Mouse (Mus musculus): ENCODE data around the gene Sptbn4. TPM values are rescaled to one million over a fixed set of nuclear protein-coding genes. Genes with fewer than 3 reads are reported as not detected.

Sptbn4 gene
- polyA plus RNA-seq, 1 experiment from 2014 or later, result 0.45 TPM

GRCm38 (mm10) chr7:27486102-27486769 is 38.8 kb upstream of the Sptbn4 start:
- H3K27ac ChIP-seq, result peak overlapping the region; percentile 99
- H3K9ac ChIP-seq, result peak overlapping the region; percentile 37
- H3K4me1 ChIP-seq, result peaks cover 28% of the 10 kb centered on the region
- H3K4me3 ChIP-seq (replicated peaks), result peak overlapping the region; percentile 79
- H3K27me3 ChIP-seq (replicated peaks), result no peaks in the 10 kb centered on the region
- WGBS, result 2% methylated on average over 13 of the region's 13 CpGs
- peaks cover 9% of the 10 kb centered on the region; the same call in 1 of the 2 replicates for H3K36me3 ChIP-seq
- no peak for ATAC-seq (ENCODE audit: insufficient read depth, low FRiP score, low read depth)
- peak overlapping the region; percentile 79 for H3K4me2 ChIP-seq
- H3K9me3 ChIP-seq, result no peaks in the 10 kb centered on the region

DNA sequence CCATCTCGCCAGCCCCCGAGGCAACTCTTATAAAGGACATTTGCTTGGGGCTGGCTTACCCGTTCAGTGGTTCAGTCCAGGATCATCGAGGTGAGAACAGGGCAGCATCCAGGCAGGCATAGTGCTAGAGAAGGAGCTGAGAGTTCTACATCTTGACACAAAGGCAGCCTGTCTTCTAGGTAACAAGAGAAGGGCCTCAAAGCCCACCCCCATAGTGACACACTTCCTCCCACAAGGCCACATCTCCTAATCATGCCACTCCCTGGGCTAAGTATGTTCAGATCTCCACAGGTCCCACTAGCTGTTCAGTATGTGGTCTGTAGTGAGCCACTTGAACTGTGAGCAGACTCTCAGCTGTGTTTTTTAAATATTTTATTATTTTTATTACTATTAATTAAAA is 36.4 kb upstream of the Sptbn4 start:
- no peaks in the 10 kb centered on the region for H3K9me3 ChIP-seq
- no peaks in the 10 kb centered on the region for H3K36me3 ChIP-seq
- no peak overlapping the region for H3K4me3 ChIP-seq (replicated peaks)
- 88% methylated on average over 4 of the region's 4 CpGs for WGBS
- H3K27me3 ChIP-seq (replicated peaks), result no peaks in the 10 kb centered on the region
- no peak for ATAC-seq (ENCODE audit: insufficient read depth, low FRiP score, low read depth)
- H3K27ac ChIP-seq, result no peak overlapping the region
- no peak overlapping the region for H3K4me2 ChIP-seq
- peaks cover 9% of the 10 kb centered on the region for H3K4me1 ChIP-seq
- no peak overlapping the region for H3K9ac ChIP-seq

GRCm38 (mm10) chr7:27481627-27481969 is 34.1 kb upstream of the Sptbn4 start:
- Histone ChIP-seq H3K36me3 (peaks cover 8% of the 10 kb centered on the region), H3K4me2 (peak overlapping the region; percentile 58), H3K9ac (peak overlapping the region; percentile 17; the same call in 1 of the 2 replicates), H3K4me1 (peaks cover 7% of the 10 kb centered on the region), H3K27ac (peak overlapping the region; percentile 77), H3K9me3 (no peaks in the 10 kb centered on the region), H3K27me3 (replicated peaks) (no peaks in the 10 kb centered on the region), H3K4me3 (replicated peaks) (peak overlapping the region; percentile 35)
- WGBS, result 0% methylated on average over 7 of the region's 12 CpGs
- peak; percentile 96 for ATAC-seq (ENCODE audit: insufficient read depth, low FRiP score, low read depth)

DNA sequence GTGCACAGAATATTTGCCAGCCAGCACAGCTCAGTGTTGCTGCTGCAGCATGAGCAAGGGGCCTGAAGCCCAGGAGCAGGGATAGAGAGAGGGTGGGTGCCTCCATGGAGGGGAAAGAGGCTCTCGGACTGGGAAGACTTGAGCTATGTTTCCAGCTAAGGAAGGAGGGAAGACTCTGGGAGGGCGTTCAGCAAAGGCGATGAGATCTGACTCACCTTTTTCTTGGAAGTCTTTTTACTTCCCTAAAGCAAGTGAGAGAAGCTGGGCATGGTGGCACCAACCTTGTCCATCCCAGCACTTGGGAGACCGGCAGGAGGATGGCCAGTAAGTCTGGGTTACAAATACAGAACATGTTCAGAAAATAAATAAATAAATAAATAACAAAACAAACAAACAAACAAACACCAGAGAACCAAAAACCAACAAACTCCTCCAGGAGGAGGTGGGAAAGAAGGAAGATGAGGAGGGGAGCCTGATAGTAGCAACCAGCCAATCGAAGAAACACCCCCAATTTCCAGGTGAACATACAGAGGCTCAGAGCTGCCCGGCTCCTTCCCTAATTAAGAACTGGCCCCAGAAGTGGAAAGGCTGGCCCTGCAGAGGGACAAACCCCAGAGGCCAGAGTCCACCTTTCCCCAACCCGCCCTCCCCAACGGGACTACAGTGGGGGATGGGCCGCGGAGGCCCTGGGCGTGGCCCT is 33.6 kb upstream of the Sptbn4 start:
- Histone ChIP-seq H3K9ac (peak overlapping the region; percentile 17; the same call in 1 of the 2 replicates), H3K4me3 (replicated peaks) (peak overlapping the region; percentile 35), H3K4me1 (peaks cover 12% of the 10 kb centered on the region), H3K36me3 (peaks cover 12% of the 10 kb centered on the region), H3K4me2 (peak overlapping the region; percentile 58), H3K27ac (peak overlapping the region; percentile 77), H3K9me3 (no peaks in the 10 kb centered on the region), H3K27me3 (replicated peaks) (no peaks in the 10 kb centered on the region)
- WGBS, result 11% methylated on average over 11 of the region's 11 CpGs
- ATAC-seq (ENCODE audit: insufficient read depth, low FRiP score, low read depth), result no peak

- H3K9ac ChIP-seq, result no peak overlapping the region
- no peak for ATAC-seq (ENCODE audit: insufficient read depth, low FRiP score, low read depth)
- no peaks in the 10 kb centered on the region for H3K9me3 ChIP-seq
- H3K36me3 ChIP-seq, result peaks cover 12% of the 10 kb centered on the region
- peaks cover 17% of the 10 kb centered on the region for H3K4me1 ChIP-seq
- H3K4me3 ChIP-seq (replicated peaks), result peak overlapping the region; percentile 35
- H3K27me3 ChIP-seq (replicated peaks), result no peaks in the 10 kb centered on the region
- H3K27ac ChIP-seq, result peak overlapping the region; percentile 77
- 62% methylated on average over 3 of the region's 3 CpGs for WGBS
- peak overlapping the region; percentile 58 for H3K4me2 ChIP-seq
These were observed 33.0 kb upstream of the Sptbn4 start for GRCm38 (mm10) chr7:27480506-27480905.

DNA sequence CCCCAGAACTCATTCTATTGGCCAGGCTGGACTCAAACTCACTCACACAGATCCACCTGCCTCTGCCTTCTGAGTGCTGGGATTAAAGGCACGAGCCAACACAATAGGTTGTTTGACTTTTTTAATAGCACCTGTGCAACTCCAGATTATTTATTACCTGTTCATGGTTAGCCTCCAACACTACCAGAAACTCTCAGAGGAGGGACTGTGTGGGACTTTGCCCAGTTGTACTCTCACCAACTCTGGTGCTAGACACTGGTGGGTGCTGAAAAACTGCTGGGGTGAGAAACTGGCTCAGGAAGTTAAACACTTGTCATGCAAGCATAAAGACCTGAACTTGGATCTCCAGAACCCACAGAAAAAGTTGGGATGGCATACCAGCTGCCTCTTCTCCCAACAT is 32.3 kb upstream of the Sptbn4 start:
- Histone ChIP-seq H3K4me2 (peak overlapping the region; percentile 9; the same call in 1 of the 2 replicates), H3K4me3 (replicated peaks) (no peak overlapping the region), H3K36me3 (peaks cover 12% of the 10 kb centered on the region), H3K27ac (peak overlapping the region; percentile 77), H3K27me3 (replicated peaks) (no peaks in the 10 kb centered on the region), H3K9me3 (no peaks in the 10 kb centered on the region), H3K4me1 (peaks cover 19% of the 10 kb centered on the region), H3K9ac (no peak overlapping the region)
- 56% methylated on average over 1 of the region's 1 CpGs for WGBS
- ATAC-seq (ENCODE audit: insufficient read depth, low FRiP score, low read depth), result no peak

DNA sequence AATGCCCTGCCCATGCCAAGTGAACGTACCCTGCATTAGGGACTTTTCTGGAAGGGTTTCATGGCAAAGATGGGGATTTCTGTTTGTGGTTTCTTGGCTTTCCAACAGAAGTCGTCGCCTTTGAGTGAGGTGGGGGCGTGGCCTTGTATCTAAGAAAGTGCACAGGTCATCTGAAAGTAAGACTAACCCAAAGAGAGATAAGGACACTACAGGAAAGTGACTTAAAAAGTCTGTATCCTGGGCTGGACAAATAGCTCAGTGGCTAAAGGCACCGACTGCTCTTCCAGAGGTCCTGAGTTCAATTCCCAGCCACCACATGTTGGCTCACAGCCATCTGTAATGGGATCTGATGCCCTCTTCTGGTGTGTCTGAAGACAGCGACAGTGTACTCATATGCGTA is 31.1 kb upstream of the Sptbn4 start:
- Histone ChIP-seq H3K4me2 (no peak overlapping the region), H3K4me3 (replicated peaks) (no peak overlapping the region), H3K9me3 (no peaks in the 10 kb centered on the region), H3K36me3 (peaks cover 12% of the 10 kb centered on the region), H3K4me1 (peaks cover 19% of the 10 kb centered on the region), H3K27ac (peak overlapping the region; percentile 23; the same call in 1 of the 2 replicates), H3K9ac (no peak overlapping the region), H3K27me3 (replicated peaks) (no peaks in the 10 kb centered on the region)
- 69% methylated on average over 7 of the region's 7 CpGs for WGBS
- ATAC-seq (ENCODE audit: insufficient read depth, low FRiP score, low read depth), result no peak

DNA sequence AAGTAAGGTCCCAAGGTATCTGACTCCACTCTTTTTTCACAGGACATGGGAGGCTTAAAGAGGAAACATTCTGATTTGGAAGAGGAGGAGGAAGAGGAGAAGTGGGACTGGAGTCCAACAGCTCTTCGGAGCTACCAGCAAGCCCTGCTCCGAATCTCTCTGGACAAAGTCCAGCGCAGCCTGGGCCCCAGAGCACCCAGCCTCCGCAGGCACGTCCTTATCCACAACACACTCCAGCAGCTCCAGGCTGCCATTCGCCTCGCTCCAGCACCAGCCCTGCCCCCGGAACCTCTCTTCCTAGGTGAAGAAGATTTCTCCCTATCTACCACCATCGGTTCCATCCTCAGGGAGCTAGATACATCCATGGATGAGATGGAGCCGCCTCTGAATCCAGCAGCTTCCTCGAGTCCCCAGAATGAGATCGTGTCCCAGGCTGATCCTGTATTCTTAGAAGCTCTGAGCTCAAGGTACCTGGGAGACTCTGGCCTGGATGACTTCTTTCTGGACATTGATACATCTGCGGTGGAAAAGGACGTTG is 28.7 kb upstream of the Sptbn4 start:
- no peak overlapping the region for H3K4me3 ChIP-seq (replicated peaks)
- peaks cover 12% of the 10 kb centered on the region for H3K36me3 ChIP-seq
- no peak overlapping the region for H3K27ac ChIP-seq
- H3K9me3 ChIP-seq, result no peaks in the 10 kb centered on the region
- WGBS, result 87% methylated on average over 14 of the region's 14 CpGs
- H3K27me3 ChIP-seq (replicated peaks), result no peaks in the 10 kb centered on the region
- no peak overlapping the region for H3K9ac ChIP-seq
- peak overlapping the region; percentile 2; the same call in 1 of the 2 replicates for H3K4me2 ChIP-seq
- no peak for ATAC-seq (ENCODE audit: insufficient read depth, low FRiP score, low read depth)
- H3K4me1 ChIP-seq, result peaks cover 17% of the 10 kb centered on the region

GRCm38 (mm10) chr7:27475596-27475995 is 28.1 kb upstream of the Sptbn4 start:
- ATAC-seq (ENCODE audit: insufficient read depth, low FRiP score, low read depth), result no peak
- H3K27ac ChIP-seq, result no peak overlapping the region
- no peaks in the 10 kb centered on the region for H3K9me3 ChIP-seq
- 95% methylated on average over 2 of the region's 2 CpGs for WGBS
- peaks cover 12% of the 10 kb centered on the region for H3K36me3 ChIP-seq
- peak overlapping the region; percentile 51; the same call in 1 of the 2 replicates for H3K4me2 ChIP-seq
- H3K27me3 ChIP-seq (replicated peaks), result no peaks in the 10 kb centered on the region
- H3K9ac ChIP-seq, result no peak overlapping the region
- no peak overlapping the region for H3K4me3 ChIP-seq (replicated peaks)
- peaks cover 17% of the 10 kb centered on the region for H3K4me1 ChIP-seq

DNA sequence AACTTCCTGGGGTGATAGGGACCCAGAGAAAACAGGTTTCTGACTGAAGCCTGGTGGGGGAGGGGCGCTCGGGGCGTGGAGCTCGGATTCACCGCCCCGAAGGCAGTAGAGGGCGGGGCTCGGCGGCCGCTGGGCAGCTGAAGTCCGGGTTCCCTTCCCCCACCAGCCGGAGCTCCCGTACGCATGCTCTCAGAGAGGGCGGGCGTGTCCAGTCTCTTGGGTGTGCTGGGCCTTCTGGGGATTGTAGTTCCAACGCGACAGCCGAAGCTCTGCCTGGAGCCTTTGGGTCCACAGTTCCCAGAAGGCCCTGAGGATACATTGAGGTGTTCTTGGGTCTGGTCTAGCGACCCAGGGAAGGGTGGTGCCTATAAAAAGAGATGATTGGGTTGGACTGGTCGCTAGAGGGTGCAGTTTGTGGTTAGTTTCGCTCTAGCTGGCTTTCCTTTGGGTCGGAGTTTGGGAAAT is 27.0 kb upstream of the Sptbn4 start:
- no peaks in the 10 kb centered on the region for H3K27me3 ChIP-seq (replicated peaks)
- peak overlapping the region; percentile 88 for H3K4me3 ChIP-seq (replicated peaks)
- peaks cover 17% of the 10 kb centered on the region for H3K4me1 ChIP-seq
- peak; percentile 94 for ATAC-seq (ENCODE audit: insufficient read depth, low FRiP score, low read depth)
- H3K4me2 ChIP-seq, result peak overlapping the region; percentile 60
- under 1% methylated on average over 23 of the region's 23 CpGs for WGBS
- H3K9me3 ChIP-seq, result no peaks in the 10 kb centered on the region
- H3K36me3 ChIP-seq, result peaks cover 12% of the 10 kb centered on the region
- peak overlapping the region; percentile 97 for H3K27ac ChIP-seq
- peak overlapping the region; percentile 78; the same call in 1 of the 2 replicates for H3K9ac ChIP-seq

DNA sequence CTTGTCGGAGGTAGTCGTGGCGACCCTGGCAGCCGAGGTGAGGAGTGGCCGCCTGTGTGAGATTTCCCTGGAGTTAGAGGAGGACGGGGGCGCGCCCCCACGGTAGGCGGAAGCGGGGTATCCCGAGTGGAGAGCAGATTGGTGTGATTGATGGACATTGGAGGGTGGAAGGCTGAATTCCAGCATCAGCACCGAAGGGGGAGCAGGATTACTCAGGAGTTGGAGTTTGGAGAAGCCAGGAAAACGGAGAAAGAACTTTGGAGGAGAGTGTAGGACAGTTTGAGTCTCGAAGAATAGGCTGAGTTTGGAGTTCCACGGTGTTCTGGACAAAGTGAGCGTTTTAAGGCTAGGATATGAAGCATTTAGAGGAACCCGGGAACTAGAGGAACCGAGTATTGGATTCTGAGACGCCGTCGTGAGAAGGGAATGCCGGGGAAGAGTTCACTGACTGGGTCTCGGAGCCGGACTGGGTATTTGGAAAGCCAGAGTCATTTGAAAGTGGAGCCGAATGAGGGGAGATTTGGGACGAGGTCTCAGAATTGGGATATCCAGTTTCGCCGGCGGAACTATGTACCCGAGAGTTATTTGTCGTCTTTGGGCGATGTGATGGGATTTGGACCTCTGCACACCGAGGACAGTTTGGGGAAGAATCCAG is 26.5 kb upstream of the Sptbn4 start:
- ATAC-seq (ENCODE audit: insufficient read depth, low FRiP score, low read depth), result no peak

More for the DNA sequence above, 26.5 kb upstream of the Sptbn4 start:
- Histone ChIP-seq H3K9ac (peak overlapping the region; percentile 78), H3K4me1 (peaks cover 17% of the 10 kb centered on the region), H3K36me3 (peaks cover 12% of the 10 kb centered on the region), H3K27ac (peak overlapping the region; percentile 97), H3K9me3 (no peaks in the 10 kb centered on the region), H3K27me3 (replicated peaks) (no peaks in the 10 kb centered on the region), H3K4me2 (peak overlapping the region; percentile 60), H3K4me3 (replicated peaks) (peak overlapping the region; percentile 88)
- under 1% methylated on average over 34 of the region's 34 CpGs for WGBS
